Mouse (Mus musculus): ENCODE measurements at regions not wholly inside any gene's neighbourhood (a gene's known extent, or its start where the extent isn't known, plus 50 kb on each side); places are given as distances from the start of the nearest gene placed in this dataset.

- no peaks in the 10 kb centered on the region for H3K4me1 ChIP-seq (ENCODE audit: control insufficient read depth, insufficient read depth, low read length)
- H3K27ac ChIP-seq (ENCODE audit: insufficient read depth, low read length) = no peak overlapping the region
- DNase-seq = no peak
- 90% methylated on average over 3 of the region's 3 CpGs for WGBS
- H3K27me3 ChIP-seq (ENCODE audit: control insufficient read depth, insufficient read depth, low read length) = no peaks in the 10 kb centered on the region
- no peak overlapping the region for H3K4me3 ChIP-seq (replicated peaks; ENCODE audit: insufficient read depth, low read depth, low read length)
- no peak for TF ChIP-seq CTCF (IDR thresholded peaks at IDR 0.05; ENCODE audit: borderline replicate concordance, insufficient read depth, low read depth, low read length)
- no peak for TF ChIP-seq POLR2A (IDR thresholded peaks at IDR 0.05; ENCODE audit: borderline replicate concordance, insufficient read depth, low read length)
Measured at GRCm38 (mm10) chr3:67661529-67661928, 79.0 kb downstream of the Mfsd1 start.

GRCm38 (mm10) chr3:67709322-67709721, 126.8 kb downstream of the Mfsd1 start:
- no peak for TF ChIP-seq CTCF (IDR thresholded peaks at IDR 0.05; ENCODE audit: borderline replicate concordance, insufficient read depth, low read depth, low read length)
- TF ChIP-seq POLR2A (IDR thresholded peaks at IDR 0.05; ENCODE audit: borderline replicate concordance, insufficient read depth, low read length) = no peak
- H3K27ac ChIP-seq (ENCODE audit: insufficient read depth, low read length) = no peak overlapping the region
- H3K4me3 ChIP-seq (replicated peaks; ENCODE audit: insufficient read depth, low read depth, low read length) = no peak overlapping the region
- no peaks in the 10 kb centered on the region; the same call in 1 of the 2 replicates for H3K4me1 ChIP-seq (ENCODE audit: control insufficient read depth, insufficient read depth, low read length)
- H3K27me3 ChIP-seq (ENCODE audit: control insufficient read depth, insufficient read depth, low read length) = no peaks in the 10 kb centered on the region
- DNase-seq = no peak
- 75% methylated on average over 6 of the region's 6 CpGs for WGBS

- peak; percentile 25 to 72 for DNase-seq
- Histone ChIP-seq H3K4me3 (replicated peaks; ENCODE audit: insufficient read depth, low read depth, low read length) (no peak overlapping the region), H3K27me3 (ENCODE audit: control insufficient read depth, insufficient read depth, low read length) (no peaks in the 10 kb centered on the region), H3K27ac (ENCODE audit: insufficient read depth, low read length) (no peak overlapping the region), H3K4me1 (ENCODE audit: control insufficient read depth, insufficient read depth, low read length) (no peaks in the 10 kb centered on the region; the same call in 1 of the 2 replicates)
- WGBS = 7% methylated on average over 2 of the region's 2 CpGs
- TF ChIP-seq CTCF (IDR thresholded peaks at IDR 0.05; ENCODE audit: borderline replicate concordance, insufficient read depth, low read depth, low read length) (no peak), POLR2A (IDR thresholded peaks at IDR 0.05; ENCODE audit: borderline replicate concordance, insufficient read depth, low read length) (no peak)
Measured at GRCm38 (mm10) chr3:67711716-67712115, 129.2 kb downstream of the Mfsd1 start.

- Histone ChIP-seq H3K27ac (ENCODE audit: insufficient read depth, low read length) (no peak overlapping the region), H3K27me3 (ENCODE audit: control insufficient read depth, insufficient read depth, low read length) (no peaks in the 10 kb centered on the region), H3K4me1 (ENCODE audit: control insufficient read depth, insufficient read depth, low read length) (no peaks in the 10 kb centered on the region), H3K4me3 (replicated peaks; ENCODE audit: insufficient read depth, low read depth, low read length) (no peak overlapping the region)
- WGBS = 94% methylated on average over 3 of the region's 3 CpGs
- no peak for TF ChIP-seq POLR2A (IDR thresholded peaks at IDR 0.05; ENCODE audit: borderline replicate concordance, insufficient read depth, low read length)
- no peak for TF ChIP-seq CTCF (IDR thresholded peaks at IDR 0.05; ENCODE audit: borderline replicate concordance, insufficient read depth, low read depth, low read length)
- no peak for DNase-seq
Measured at GRCm38 (mm10) chr3:67731921-67732320, 149.4 kb downstream of the Mfsd1 start.

GRCm38 (mm10) chr3:67732858-67733257, 150.3 kb downstream of the Mfsd1 start:
- 14% methylated on average over 2 of the region's 2 CpGs for WGBS
- TF ChIP-seq POLR2A (IDR thresholded peaks at IDR 0.05; ENCODE audit: borderline replicate concordance, insufficient read depth, low read length) (no peak), CTCF (IDR thresholded peaks at IDR 0.05; ENCODE audit: borderline replicate concordance, insufficient read depth, low read depth, low read length) (no peak)
- DNase-seq = no peak
- no peak overlapping the region for H3K4me3 ChIP-seq (replicated peaks; ENCODE audit: insufficient read depth, low read depth, low read length)
- H3K27me3 ChIP-seq (ENCODE audit: control insufficient read depth, insufficient read depth, low read length) = no peaks in the 10 kb centered on the region
- no peaks in the 10 kb centered on the region for H3K4me1 ChIP-seq (ENCODE audit: control insufficient read depth, insufficient read depth, low read length)
- H3K27ac ChIP-seq (ENCODE audit: insufficient read depth, low read length) = no peak overlapping the region

GRCm38 (mm10) chr3:67754256-67754655, 137.8 kb upstream of the Iqcj start:
- Histone ChIP-seq H3K4me1 (ENCODE audit: control insufficient read depth, insufficient read depth, low read length) (no peaks in the 10 kb centered on the region), H3K4me3 (replicated peaks; ENCODE audit: insufficient read depth, low read depth, low read length) (no peak overlapping the region), H3K27me3 (ENCODE audit: control insufficient read depth, insufficient read depth, low read length) (no peaks in the 10 kb centered on the region), H3K27ac (ENCODE audit: insufficient read depth, low read length) (no peak overlapping the region)
- TF ChIP-seq POLR2A (IDR thresholded peaks at IDR 0.05; ENCODE audit: borderline replicate concordance, insufficient read depth, low read length) (no peak), CTCF (IDR thresholded peaks at IDR 0.05; ENCODE audit: borderline replicate concordance, insufficient read depth, low read depth, low read length) (no peak)
- no peak for DNase-seq
- WGBS = 95% methylated on average over 2 of the region's 2 CpGs

GRCm38 (mm10) chr3:67768603-67769002, 123.4 kb upstream of the Iqcj start:
- H3K27me3 ChIP-seq (ENCODE audit: control insufficient read depth, insufficient read depth, low read length) = no peaks in the 10 kb centered on the region
- H3K27ac ChIP-seq (ENCODE audit: insufficient read depth, low read length) = no peak overlapping the region

GRCm38 (mm10) chr3:67773403-67773802, 118.6 kb upstream of the Iqcj start:
- TF ChIP-seq POLR2A (IDR thresholded peaks at IDR 0.05; ENCODE audit: borderline replicate concordance, insufficient read depth, low read length) (no peak), CTCF (IDR thresholded peaks at IDR 0.05; ENCODE audit: borderline replicate concordance, insufficient read depth, low read depth, low read length) (no peak)
- Histone ChIP-seq H3K27ac (ENCODE audit: insufficient read depth, low read length) (no peak overlapping the region), H3K4me1 (ENCODE audit: control insufficient read depth, insufficient read depth, low read length) (no peaks in the 10 kb centered on the region), H3K4me3 (replicated peaks; ENCODE audit: insufficient read depth, low read depth, low read length) (no peak overlapping the region), H3K27me3 (ENCODE audit: control insufficient read depth, insufficient read depth, low read length) (no peaks in the 10 kb centered on the region)
- 51% methylated on average over 2 of the region's 2 CpGs for WGBS
- DNase-seq = no peak

More at GRCm38 (mm10) chr3:67768603-67769002, 123.4 kb upstream of the Iqcj start:
- 83% methylated on average over 2 of the region's 2 CpGs for WGBS
- no peak for TF ChIP-seq CTCF (IDR thresholded peaks at IDR 0.05; ENCODE audit: borderline replicate concordance, insufficient read depth, low read depth, low read length)
- Histone ChIP-seq H3K4me3 (replicated peaks; ENCODE audit: insufficient read depth, low read depth, low read length) (no peak overlapping the region), H3K4me1 (ENCODE audit: control insufficient read depth, insufficient read depth, low read length) (no peaks in the 10 kb centered on the region)
- DNase-seq = no peak

Data from cerebellum, adult 2 months (tissue).